Mouse (Mus musculus) frontal cortex, postnatal 36 days (tissue): ENCODE results near the gene Zdhhc18.

Source experiments
- DNase-seq, 2 experiments: peaks; one replicate each; pipeline ENCODE4 v3.0.0; 2022; ENCODE audit warnings: low spot score in 2 of 2

The Zdhhc18 gene

DNA sequence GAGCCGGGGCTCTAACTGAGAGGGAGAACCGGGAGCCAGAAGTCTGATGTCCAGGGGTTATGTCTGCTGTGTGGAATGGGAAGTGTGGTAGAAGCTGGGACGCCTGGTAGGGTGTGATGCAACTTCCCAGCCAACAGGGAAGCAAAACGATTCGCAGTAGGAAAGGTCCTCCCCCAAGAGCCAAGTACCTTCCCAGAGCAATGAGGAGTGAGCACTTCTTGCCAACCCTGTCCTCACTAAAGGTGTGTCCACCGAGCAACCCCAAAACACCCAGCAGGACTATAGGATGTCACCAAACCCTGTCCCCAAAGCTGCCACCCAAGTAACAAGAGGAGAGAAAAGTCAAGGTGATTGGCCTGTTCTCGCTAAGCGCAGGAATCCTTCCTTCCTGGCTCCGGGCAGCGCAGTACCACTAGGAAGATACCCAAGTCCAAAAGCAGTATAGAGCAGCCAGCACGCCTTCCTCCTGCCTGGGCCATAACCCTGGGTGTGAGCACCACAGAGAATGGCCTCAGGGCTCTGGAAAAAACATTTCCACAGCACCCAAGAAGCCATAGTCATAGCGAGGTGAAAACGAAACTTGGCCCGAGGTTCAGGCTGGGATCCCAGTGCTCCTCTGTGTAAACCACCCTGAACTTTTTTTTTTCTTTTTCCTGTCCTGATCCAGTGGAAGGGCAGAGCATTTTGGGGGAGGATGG, 18.7 kb downstream of the Zdhhc18 start:
- DNase-seq = no peak

- no peak for DNase-seq
Measured at GRCm38 (mm10) chr4:133630326-133630920, 19.5 kb downstream of the Zdhhc18 start.

GRCm38 (mm10) chr4:133629191-133629590, 20.8 kb downstream of the Zdhhc18 start:
- no peak for DNase-seq

GRCm38 (mm10) chr4:133628517-133628916, 21.4 kb downstream of the Zdhhc18 start:
- DNase-seq = no peak

GRCm38 (mm10) chr4:133627039-133627438, 22.9 kb downstream of the Zdhhc18 start:
- DNase-seq = no peak

GRCm38 (mm10) chr4:133626621-133627020, 23.3 kb downstream of the Zdhhc18 start:
- no peak for DNase-seq

- no peak for DNase-seq
Measured at GRCm38 (mm10) chr4:133626221-133626620, 23.7 kb downstream of the Zdhhc18 start.

DNA sequence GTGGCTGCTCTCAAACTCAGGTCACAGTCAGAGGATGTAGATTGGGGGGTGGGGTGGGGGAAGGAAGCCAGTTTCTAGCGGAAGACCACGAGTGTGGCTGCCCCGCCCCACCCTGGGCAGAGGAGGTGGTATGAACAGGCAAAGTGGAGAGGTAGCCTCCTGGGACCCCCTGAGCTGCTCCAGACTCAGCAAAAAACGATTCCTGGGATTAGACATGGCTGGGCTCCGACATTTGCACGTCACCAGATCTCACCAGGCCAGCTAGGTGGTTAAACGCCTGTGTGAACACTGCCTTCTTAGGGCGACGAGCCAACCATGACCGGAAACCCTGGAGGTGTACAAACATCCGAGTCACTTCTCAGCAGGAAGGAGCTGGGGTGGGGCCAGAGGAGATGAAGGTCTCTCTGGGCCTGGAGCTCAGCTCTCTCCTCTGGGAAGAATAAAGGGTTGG, 24.3 kb downstream of the Zdhhc18 start:
- DNase-seq = no peak

DNA sequence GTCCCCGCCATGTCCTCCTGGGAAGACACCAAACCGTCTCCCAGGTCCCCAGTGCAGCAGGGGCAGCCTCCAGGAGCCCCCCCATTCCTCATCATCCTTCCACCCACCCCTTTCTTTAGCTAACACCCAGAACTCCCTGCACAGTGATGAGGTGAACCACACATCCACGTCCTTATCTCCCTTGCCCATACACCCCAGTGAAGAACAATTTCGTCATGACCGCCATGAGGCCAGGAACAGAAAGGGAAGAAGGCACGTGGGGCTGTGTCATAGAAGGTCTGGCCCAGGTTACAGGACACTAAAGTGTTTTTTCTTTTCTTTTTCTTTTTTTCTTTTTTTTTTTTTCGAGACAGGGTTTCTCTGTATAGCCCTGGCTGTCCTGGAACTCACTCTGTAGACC, 25.1 kb downstream of the Zdhhc18 start:
- DNase-seq = no peak

- no peak for DNase-seq
Measured at GRCm38 (mm10) chr4:133622161-133622695, 27.7 kb downstream of the Zdhhc18 start.

GRCm38 (mm10) chr4:133620668-133621067, 29.3 kb downstream of the Zdhhc18 start:
- no peak for DNase-seq

GRCm38 (mm10) chr4:133619473-133620136, 30.3 kb downstream of the Zdhhc18 start:
- DNase-seq = no peak

GRCm38 (mm10) chr4:133617936-133618335, 32.0 kb downstream of the Zdhhc18 start:
- DNase-seq = no peak

DNA sequence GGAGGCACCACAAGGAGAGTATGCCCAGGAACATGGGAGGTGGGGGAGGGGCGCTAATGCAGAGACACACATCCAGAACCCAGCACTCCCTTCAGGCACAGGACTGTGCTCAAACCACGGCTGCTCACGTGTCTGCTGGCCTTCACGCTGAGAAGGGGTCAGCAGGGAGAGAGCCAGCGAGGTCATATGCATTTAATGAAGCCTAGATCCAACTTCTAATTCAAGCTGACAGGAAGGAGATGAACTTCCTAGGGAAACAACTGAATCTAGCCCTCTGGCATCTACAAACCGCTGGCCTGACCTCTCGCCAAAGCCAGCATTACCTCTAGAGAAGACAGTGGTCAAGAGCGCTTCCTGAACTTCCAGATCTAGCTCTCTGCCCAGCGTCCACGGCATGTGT, 34.5 kb downstream of the Zdhhc18 start:
- no peak for DNase-seq

DNA sequence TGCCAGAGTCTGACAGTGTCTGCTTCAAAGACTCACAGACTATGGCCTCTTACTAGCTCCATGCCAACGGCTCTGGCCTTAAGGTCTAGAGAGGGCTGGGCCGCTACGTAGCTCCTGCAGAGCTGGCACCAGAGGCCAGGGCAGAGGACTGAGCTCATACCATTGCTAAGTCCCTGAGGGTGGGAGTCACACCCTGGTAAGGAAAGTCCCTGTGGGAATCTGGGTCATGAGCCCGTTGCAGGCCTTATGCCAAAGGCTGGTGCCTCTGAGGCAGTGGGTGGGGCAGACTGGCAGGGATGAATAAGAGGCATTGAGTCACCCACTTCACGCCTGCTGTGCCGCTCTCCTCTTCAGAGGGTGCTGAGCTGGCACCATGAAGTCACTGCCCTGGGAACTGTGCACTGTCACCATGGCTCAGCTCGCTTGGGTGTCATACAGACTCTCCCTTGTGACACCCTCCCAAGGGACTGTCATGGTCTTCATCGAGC, 35.6 kb downstream of the Zdhhc18 start:
- DNase-seq = peak; percentile 77 to 79

GRCm38 (mm10) chr4:133613867-133614266, 36.1 kb downstream of the Zdhhc18 start:
- DNase-seq = no peak

DNA sequence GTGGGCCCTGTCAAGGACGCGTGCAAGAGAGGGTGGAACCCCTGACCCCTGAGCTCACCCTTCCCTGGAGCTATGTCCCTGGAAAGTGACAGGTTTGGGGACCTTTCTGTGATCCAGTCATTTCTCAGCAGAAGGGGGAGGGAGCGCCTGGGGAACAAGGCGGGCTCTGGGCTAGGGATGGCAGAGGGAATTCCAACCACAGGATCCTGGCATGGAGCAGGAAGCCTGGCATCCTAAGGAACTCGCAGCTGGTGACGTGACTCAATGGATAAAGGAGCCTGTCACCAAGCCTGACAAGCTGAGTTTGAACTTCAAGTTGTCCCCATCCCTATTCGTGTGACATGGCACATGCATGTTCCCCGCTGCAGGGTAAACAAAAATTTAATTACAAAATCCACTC, 36.9 kb downstream of the Zdhhc18 start:
- DNase-seq = no peak

DNA sequence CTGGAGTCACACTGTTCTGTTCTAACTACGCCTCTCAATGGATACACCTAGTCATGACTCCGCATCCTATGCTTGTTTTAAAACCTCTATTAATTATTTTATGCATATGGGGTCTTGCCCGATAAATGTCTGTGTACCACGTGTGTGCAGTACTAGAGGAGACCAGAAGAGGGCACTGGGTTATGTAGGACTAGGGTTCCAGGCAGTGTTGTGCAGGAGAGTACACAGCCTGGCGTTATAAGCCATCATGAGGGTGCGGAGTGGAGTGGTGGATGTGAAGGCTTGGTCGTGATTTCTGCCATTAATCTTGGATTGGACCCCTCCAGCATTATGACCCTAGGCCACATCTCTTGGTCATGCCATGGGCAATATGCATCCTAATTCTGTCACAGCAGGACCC, 37.5 kb downstream of the Zdhhc18 start:
- DNase-seq = no peak

GRCm38 (mm10) chr4:133611815-133612214, 38.1 kb downstream of the Zdhhc18 start:
- DNase-seq = no peak

DNA sequence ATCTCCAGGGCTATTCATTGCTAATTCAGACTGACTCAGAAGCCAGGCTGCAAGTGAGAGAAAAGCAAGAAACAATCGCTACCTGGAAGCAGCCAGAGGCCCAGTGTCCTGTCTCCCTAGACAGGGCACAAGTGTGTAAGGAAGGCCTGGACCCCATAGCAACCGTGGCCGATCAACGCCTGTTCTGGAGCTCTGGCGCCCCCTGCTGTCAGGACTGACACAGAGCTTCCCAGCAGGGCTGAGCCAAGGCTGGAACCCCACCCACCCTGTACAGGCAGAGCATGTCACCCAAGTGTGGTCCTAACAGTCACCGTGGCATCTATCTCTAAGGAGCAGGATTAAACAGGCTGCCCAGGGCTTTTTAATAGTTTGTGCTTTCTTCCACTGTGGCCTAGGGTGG, 40.2 kb downstream of the Zdhhc18 start:
- DNase-seq = peak; percentile 70 to 71

DNA sequence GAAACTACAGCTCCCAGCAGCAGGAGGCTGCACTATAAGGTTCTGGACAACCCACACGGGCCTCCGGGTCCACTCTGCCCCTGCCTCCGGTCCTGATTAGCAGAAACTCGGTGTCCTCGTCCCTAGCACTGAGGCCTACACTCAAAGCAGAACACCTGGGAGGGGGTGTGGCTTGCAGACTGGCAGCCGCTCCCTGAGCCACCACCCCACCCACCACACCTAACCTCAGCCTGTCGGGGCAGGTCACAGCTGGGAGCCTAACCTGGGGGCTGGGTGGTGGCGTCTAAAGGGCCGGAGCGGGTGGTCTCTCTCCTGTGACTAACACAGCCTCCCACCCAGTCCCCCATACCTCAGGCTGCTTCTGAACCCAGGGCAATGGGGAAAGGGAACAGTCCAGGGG, 42.7 kb downstream of the Zdhhc18 start:
- no peak for DNase-seq

- DNase-seq = no peak
Measured at GRCm38 (mm10) chr4:133605330-133605729, 44.6 kb downstream of the Zdhhc18 start.

DNA sequence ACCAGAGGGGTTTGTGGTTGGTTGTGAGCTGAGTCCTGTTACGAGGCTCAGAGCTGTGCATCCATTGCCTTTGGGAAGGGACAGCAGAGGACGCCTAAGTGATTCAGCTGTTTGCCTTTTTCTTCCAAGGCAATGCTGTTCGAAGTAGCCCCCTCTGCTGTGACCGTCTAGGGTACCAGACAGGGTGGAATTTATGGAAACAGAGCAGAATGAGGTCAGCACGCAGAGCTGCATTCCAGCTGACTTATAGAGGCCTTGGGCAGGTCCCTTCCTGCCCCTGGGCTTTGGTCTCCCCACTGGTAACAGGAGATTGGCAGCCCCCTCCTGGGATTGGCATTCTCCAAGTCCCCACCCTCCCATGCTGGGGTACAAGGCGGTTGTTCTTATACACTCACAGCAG, 45.1 kb downstream of the Zdhhc18 start:
- no peak for DNase-seq
